Mouse (Mus musculus) hindbrain, embryonic 13.5 days (tissue): ENCODE results near the gene Rbm38. TPM values are rescaled to one million over a fixed set of nuclear protein-coding genes. Genes with fewer than 3 reads are reported as not detected.

Experiments
- ATAC-seq: fragments of 200-750 bp; cut with Nextera tagmentation; 2 replicates; pipeline ENCODE4 v1.8.0; 2017; ENCODE audit warnings: moderate TSS enrichment; ENCODE audit not compliant: low FRiP score
- H3K27ac ChIP-seq: fragments of 300-500 bp; sonication (generic); 2 replicates; pipeline ENCODE4 v1.5.1; 2015; ENCODE audit warnings: inconsistent platforms, mild to moderate bottlenecking, moderate library complexity
- H3K27me3 ChIP-seq: fragments of 300-500 bp; sonication (generic); 2 replicates; pipeline ENCODE4 v1.6.1; 2015; ENCODE audit warnings: mild to moderate bottlenecking, inconsistent platforms
- H3K36me3 ChIP-seq: fragments of 300-500 bp; sonication (generic); 2 replicates; pipeline ENCODE4 v1.6.1; 2015; ENCODE audit warnings: mild to moderate bottlenecking, inconsistent platforms
- H3K4me1 ChIP-seq: fragments of 300-500 bp; sonication (generic); replicated peaks from 2 replicates; pipeline ENCODE4 v1.6.1; 2015; ENCODE audit warnings: inconsistent platforms
- H3K4me2 ChIP-seq: fragments of 300-500 bp; sonication (generic); 2 replicates; pipeline ENCODE4 v1.6.1; 2015; ENCODE audit warnings: inconsistent platforms, mild to moderate bottlenecking, moderate library complexity
- H3K4me3 ChIP-seq: fragments of 300-500 bp; sonication (generic); 2 replicates; pipeline ENCODE4 v1.5.1; 2015; ENCODE audit warnings: mild to moderate bottlenecking, inconsistent platforms
- H3K9ac ChIP-seq: fragments of 300-500 bp; sonication (generic); 2 replicates; pipeline ENCODE4 v1.6.1; 2015; ENCODE audit warnings: mild to moderate bottlenecking, inconsistent platforms
- H3K9me3 ChIP-seq: fragments of 300-500 bp; sonication (generic); 2 replicates; pipeline ENCODE4 v1.6.1; 2016; ENCODE audit warnings: inconsistent platforms
- WGBS: fragments of 180-500 bp; shearing (Covaris S2); methylation state at CpG from one replicate; pipeline ENCODE4 v1.1.7; 2015; 5-methylcytosine and 5-hydroxymethylcytosine counted together
- polyA plus RNA-seq: library from polyadenylated mRNA; unstranded; fragments of >200 nt; fragmentation: Nextera tagmentation; extraction: Ambion mirVana; gene quantifications from 2 replicates; pipeline ENCODE4 v1.2.1, GENCODE M21; 2015

Rbm38 gene
- polyA plus RNA-seq, 1 experiment from 2014 or later, result 20.6 TPM

GRCm38 (mm10) chr2:173028508-173029031 is 8.3 kb downstream of the Rbm38 start:
- ATAC-seq, result no peak
- no peaks in the 10 kb centered on the region for H3K9me3 ChIP-seq
- H3K4me2 ChIP-seq, result no peak overlapping the region
- no peaks in the 10 kb centered on the region for H3K27me3 ChIP-seq
- H3K9ac ChIP-seq, result 0 out of 2 replicates have a peak overlapping the region, but pooled peaks have one; percentile 5
- WGBS, result 89% methylated on average over 3 of the region's 3 CpGs
- H3K36me3 ChIP-seq, result peaks cover 49% of the 10 kb centered on the region
- H3K4me3 ChIP-seq, result no peak overlapping the region
- peaks cover 51% of the 10 kb centered on the region for H3K4me1 ChIP-seq
- H3K27ac ChIP-seq, result no peak overlapping the region

- Histone ChIP-seq H3K36me3 (peaks cover 68% of the 10 kb centered on the region), H3K27ac (no peak overlapping the region), H3K4me2 (no peak overlapping the region), H3K9ac (no peak overlapping the region), H3K27me3 (no peaks in the 10 kb centered on the region), H3K9me3 (no peaks in the 10 kb centered on the region), H3K4me3 (no peak overlapping the region), H3K4me1 (peaks cover 29% of the 10 kb centered on the region)
- ATAC-seq, result no peak
- 83% methylated on average over 12 of the region's 12 CpGs for WGBS
Measured at GRCm38 (mm10) chr2:173030591-173031338, 10.5 kb downstream of the Rbm38 start.

GRCm38 (mm10) chr2:173033531-173033930 is 13.2 kb downstream of the Rbm38 start:
- Histone ChIP-seq H3K36me3 (peaks cover 59% of the 10 kb centered on the region), H3K4me2 (no peak overlapping the region), H3K9ac (no peak overlapping the region), H3K27me3 (no peaks in the 10 kb centered on the region), H3K4me3 (no peak overlapping the region), H3K4me1 (0 out of 2 replicates have a peak, but pooled peaks cover 2% of the 10 kb centered on the region), H3K9me3 (no peaks in the 10 kb centered on the region), H3K27ac (no peak overlapping the region)
- 97% methylated on average over 13 of the region's 13 CpGs for WGBS
- ATAC-seq, result no peak

GRCm38 (mm10) chr2:173034998-173035397 is 14.7 kb downstream of the Rbm38 start:
- Histone ChIP-seq H3K27ac (no peak overlapping the region), H3K4me1 (no peaks in the 10 kb centered on the region), H3K27me3 (no peaks in the 10 kb centered on the region), H3K4me2 (no peak overlapping the region), H3K9ac (no peak overlapping the region), H3K4me3 (no peak overlapping the region), H3K36me3 (peaks cover 54% of the 10 kb centered on the region), H3K9me3 (no peaks in the 10 kb centered on the region)
- ATAC-seq, result no peak
- WGBS, result 82% methylated on average over 4 of the region's 4 CpGs

GRCm38 (mm10) chr2:173035653-173036052 is 15.4 kb downstream of the Rbm38 start:
- no peaks in the 10 kb centered on the region for H3K4me1 ChIP-seq
- no peaks in the 10 kb centered on the region for H3K27me3 ChIP-seq
- ATAC-seq, result no peak
- H3K9me3 ChIP-seq, result no peaks in the 10 kb centered on the region
- no peak overlapping the region for H3K4me3 ChIP-seq
- peaks cover 48% of the 10 kb centered on the region for H3K36me3 ChIP-seq
- no peak overlapping the region for H3K9ac ChIP-seq
- no peak overlapping the region for H3K4me2 ChIP-seq
- no peak overlapping the region for H3K27ac ChIP-seq
- 99% methylated on average over 5 of the region's 5 CpGs for WGBS

DNA sequence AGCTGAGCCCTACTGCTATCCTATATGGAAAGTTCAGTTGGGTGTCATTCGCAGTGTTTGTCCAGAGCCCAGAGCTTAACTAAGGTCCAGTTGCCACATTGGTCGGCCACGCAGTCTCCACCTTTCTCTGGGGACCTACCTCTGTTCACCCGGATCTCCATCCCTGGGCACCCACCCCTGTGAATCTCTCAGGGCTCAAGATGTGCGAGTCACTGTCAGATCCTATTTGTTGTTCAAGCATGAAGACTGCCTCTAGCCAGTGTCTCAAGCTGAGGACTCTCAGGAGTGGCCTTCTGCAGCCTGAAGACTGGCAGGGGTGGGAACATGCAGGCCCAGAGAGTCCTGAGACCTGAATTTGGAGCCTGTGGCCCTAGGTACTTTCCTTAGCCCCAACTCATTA is 15.8 kb downstream of the Rbm38 start:
- no peak overlapping the region for H3K4me3 ChIP-seq
- no peaks in the 10 kb centered on the region for H3K27me3 ChIP-seq
- H3K27ac ChIP-seq, result no peak overlapping the region
- no peak overlapping the region for H3K4me2 ChIP-seq
- whole genome bisulfite sequencing, result 92% methylated on average over 5 of the region's 5 CpGs
- H3K9me3 ChIP-seq, result no peaks in the 10 kb centered on the region
- ATAC-seq, result no peak
- H3K4me1 ChIP-seq, result no peaks in the 10 kb centered on the region
- H3K36me3 ChIP-seq, result peaks cover 44% of the 10 kb centered on the region
- H3K9ac ChIP-seq, result no peak overlapping the region

DNA sequence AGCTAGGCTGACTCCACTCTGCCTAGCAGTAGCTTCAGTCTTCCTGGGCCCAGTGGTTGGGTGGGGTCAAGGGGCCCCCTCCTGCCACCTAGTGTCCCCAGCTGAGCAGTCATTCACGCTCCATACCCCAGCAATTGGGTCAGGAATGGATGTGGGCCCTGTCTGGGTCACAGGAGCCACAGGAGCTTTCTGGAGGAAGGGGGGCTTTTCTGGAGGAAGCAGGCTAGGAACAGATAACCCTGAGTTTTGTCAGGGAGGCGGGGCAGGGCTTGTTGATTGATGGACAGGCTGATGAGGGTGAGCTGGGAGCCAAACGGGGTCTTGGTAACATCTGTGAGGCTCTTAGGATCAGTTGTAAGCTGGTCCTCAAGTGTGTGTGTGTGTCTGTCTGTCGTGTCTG is 16.3 kb downstream of the Rbm38 start:
- no peak overlapping the region for H3K4me3 ChIP-seq
- H3K27ac ChIP-seq, result no peak overlapping the region
- no peak overlapping the region for H3K4me2 ChIP-seq
- H3K4me1 ChIP-seq, result no peaks in the 10 kb centered on the region
- peaks cover 38% of the 10 kb centered on the region for H3K36me3 ChIP-seq
- H3K27me3 ChIP-seq, result no peaks in the 10 kb centered on the region
- 66% methylated on average over 4 of the region's 4 CpGs for WGBS
- no peaks in the 10 kb centered on the region for H3K9me3 ChIP-seq
- no peak overlapping the region for H3K9ac ChIP-seq
- ATAC-seq, result no peak

DNA sequence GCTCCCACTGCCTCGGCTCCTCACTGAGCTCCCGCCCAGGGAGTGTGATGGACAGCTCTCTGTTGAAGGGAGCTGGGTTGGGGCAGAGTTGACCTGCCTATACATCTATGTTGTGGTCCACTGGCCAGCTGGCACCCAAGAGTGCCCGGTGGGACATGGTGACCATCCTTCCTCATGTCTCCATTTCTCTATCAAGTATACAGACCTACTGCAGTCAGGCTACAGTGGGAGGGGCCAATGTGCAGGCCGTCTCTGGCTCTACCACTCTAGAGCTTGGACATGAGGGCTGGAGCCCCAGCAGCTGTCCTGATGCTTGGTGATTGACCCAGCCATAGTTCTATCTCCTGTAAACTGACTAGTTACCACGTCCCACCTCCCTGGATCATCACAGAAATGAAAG is 17.0 kb downstream of the Rbm38 start:
- H3K4me2 ChIP-seq, result no peak overlapping the region
- no peak overlapping the region for H3K4me3 ChIP-seq
- no peak overlapping the region for H3K9ac ChIP-seq
- H3K4me1 ChIP-seq, result no peaks in the 10 kb centered on the region
- 83% methylated on average over 5 of the region's 5 CpGs for WGBS
- no peak overlapping the region for H3K27ac ChIP-seq
- H3K36me3 ChIP-seq, result peaks cover 31% of the 10 kb centered on the region
- ATAC-seq, result no peak
- H3K27me3 ChIP-seq, result no peaks in the 10 kb centered on the region
- no peaks in the 10 kb centered on the region for H3K9me3 ChIP-seq

DNA sequence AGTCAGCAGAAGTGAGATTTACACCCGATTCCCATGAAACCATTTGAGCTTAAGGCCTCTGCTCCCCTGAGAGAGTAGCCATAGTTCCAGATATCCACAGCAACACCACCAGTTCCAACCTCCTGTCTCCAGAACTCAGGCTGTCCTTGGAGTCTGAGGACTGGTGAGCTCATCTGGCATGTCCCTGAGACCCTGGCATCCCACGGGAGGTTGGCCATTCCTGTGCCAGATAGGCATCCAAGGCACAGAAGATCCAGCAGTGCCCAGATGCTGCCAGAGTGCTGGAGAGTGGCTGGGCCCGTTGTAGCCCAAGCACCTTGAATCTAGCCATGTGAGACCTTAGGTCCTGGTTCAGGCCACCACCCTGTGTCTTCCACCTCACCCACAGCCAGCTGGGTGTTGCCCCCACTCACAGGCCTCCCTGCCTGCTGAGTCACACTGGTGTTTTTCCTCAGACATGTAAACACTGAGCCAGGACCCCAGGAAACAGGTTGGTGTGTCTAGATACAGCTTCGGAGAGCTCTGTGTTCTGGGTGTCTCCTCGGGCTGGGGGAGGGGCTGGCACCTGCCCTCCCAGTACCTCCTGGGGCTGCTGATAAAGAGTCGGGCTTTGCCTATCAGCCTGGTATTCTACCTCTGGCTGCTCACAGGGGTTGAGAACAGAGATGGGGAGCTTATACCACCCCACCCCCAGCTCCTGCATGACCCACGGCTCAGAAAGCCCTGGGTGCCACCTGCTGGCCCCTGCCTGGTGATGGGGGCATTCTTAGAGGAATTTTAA is 17.7 kb downstream of the Rbm38 start:
- Histone ChIP-seq H3K27ac (no peak overlapping the region), H3K27me3 (no peaks in the 10 kb centered on the region), H3K9me3 (no peaks in the 10 kb centered on the region), H3K4me3 (no peak overlapping the region), H3K4me1 (no peaks in the 10 kb centered on the region), H3K36me3 (peaks cover 24% of the 10 kb centered on the region), H3K9ac (no peak overlapping the region), H3K4me2 (no peak overlapping the region)
- 75% methylated on average over 7 of the region's 7 CpGs for WGBS
- no peak for ATAC-seq

GRCm38 (mm10) chr2:173039041-173039440 is 18.7 kb downstream of the Rbm38 start:
- no peaks in the 10 kb centered on the region for H3K27me3 ChIP-seq
- no peak overlapping the region for H3K27ac ChIP-seq
- H3K4me2 ChIP-seq, result no peak overlapping the region
- H3K4me3 ChIP-seq, result no peak overlapping the region
- peaks cover 14% of the 10 kb centered on the region for H3K36me3 ChIP-seq
- WGBS, result 92% methylated on average over 4 of the region's 4 CpGs
- no peaks in the 10 kb centered on the region for H3K9me3 ChIP-seq
- no peaks in the 10 kb centered on the region for H3K4me1 ChIP-seq
- H3K9ac ChIP-seq, result no peak overlapping the region
- ATAC-seq, result no peak

GRCm38 (mm10) chr2:173040803-173041202 is 20.5 kb downstream of the Rbm38 start:
- H3K9me3 ChIP-seq, result no peaks in the 10 kb centered on the region
- no peak for ATAC-seq
- no peaks in the 10 kb centered on the region for H3K4me1 ChIP-seq
- H3K36me3 ChIP-seq, result no peaks in the 10 kb centered on the region
- no peaks in the 10 kb centered on the region for H3K27me3 ChIP-seq
- no peak overlapping the region for H3K4me2 ChIP-seq
- no peak overlapping the region for H3K9ac ChIP-seq
- no peak overlapping the region for H3K27ac ChIP-seq
- WGBS, result 89% methylated on average over 3 of the region's 3 CpGs
- no peak overlapping the region for H3K4me3 ChIP-seq

DNA sequence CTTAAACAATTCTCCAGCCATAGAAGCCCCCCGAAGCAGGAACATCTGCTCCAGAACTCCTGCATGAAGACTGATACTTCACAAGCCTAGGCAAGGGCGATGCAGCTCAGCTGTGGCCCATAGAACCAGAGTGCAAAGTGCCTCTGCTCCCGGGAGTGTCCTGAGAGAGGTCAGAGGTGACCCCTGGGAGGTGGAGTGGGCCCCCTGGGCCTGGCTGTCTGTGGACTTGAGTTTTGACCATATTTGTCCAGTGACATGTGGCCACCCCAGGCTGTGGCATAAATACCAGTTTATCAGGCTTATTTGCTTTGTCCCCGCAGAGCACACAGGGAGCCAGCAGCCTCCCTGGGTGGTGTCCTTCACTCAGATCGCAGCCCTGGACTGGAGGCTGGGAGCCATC is 20.9 kb downstream of the Rbm38 start:
- Histone ChIP-seq H3K9me3 (no peaks in the 10 kb centered on the region), H3K27me3 (no peaks in the 10 kb centered on the region), H3K9ac (no peak overlapping the region), H3K4me3 (no peak overlapping the region), H3K27ac (no peak overlapping the region), H3K4me2 (no peak overlapping the region), H3K4me1 (no peaks in the 10 kb centered on the region), H3K36me3 (no peaks in the 10 kb centered on the region)
- WGBS, result 66% methylated on average over 5 of the region's 5 CpGs
- ATAC-seq, result no peak
